Mouse (Mus musculus) mature B cell (primary cell): ENCODE results near the gene Extl1.
"Not testable (repeated sequence)": the region's sequence is repeated elsewhere in the genome, so short reads cannot be mapped to it uniquely, and the experiment has no call there.

Experiments used
- in situ Hi-C: fragments of 300-500 bp; cut with MboI; formaldehyde crosslinking; loops from 2 replicates; pipeline ENCODE4 v1.14.3; 2019

Extl1 gene

GRCm38 (mm10) chr4:134383750-134384149 lies at the start of gene Extl1:
Gene Extl1, minus strand, starts transcription at chr4:134383850.
- in situ Hi-C loops, result not testable (repeated sequence)

- in situ Hi-C loops, result no loop called here
These were observed 49.2 kb upstream of the Extl1 start for GRCm38 (mm10) chr4:134432686-134433360.

- in situ Hi-C loops, result no loop called here
These were observed 46.8 kb upstream of the Extl1 start for GRCm38 (mm10) chr4:134430381-134431004.

- in situ Hi-C loops, result no loop called here
These were observed 41.4 kb upstream of the Extl1 start for GRCm38 (mm10) chr4:134425088-134425487.

GRCm38 (mm10) chr4:134423949-134424348 lies 40.3 kb upstream of the Extl1 start:
- in situ Hi-C loops, result no loop called here

- in situ Hi-C loops, result no loop called here
These were observed 38.3 kb upstream of the Extl1 start for GRCm38 (mm10) chr4:134421971-134422370.

GRCm38 (mm10) chr4:134417111-134417510 lies 33.5 kb upstream of the Extl1 start:
- in situ Hi-C loops, result no loop called here

GRCm38 (mm10) chr4:134416602-134417001 lies 33.0 kb upstream of the Extl1 start:
- in situ Hi-C loops, result no loop called here

- in situ Hi-C loops, result no loop called here
These were observed 32.5 kb upstream of the Extl1 start for GRCm38 (mm10) chr4:134416177-134416576.

- in situ Hi-C loops, result no loop called here
These were observed 25.6 kb upstream of the Extl1 start for GRCm38 (mm10) chr4:134409286-134409685.

GRCm38 (mm10) chr4:134403721-134404120 lies 20.1 kb upstream of the Extl1 start:
- in situ Hi-C loops, result no loop called here

GRCm38 (mm10) chr4:134402571-134403262 lies 19.1 kb upstream of the Extl1 start:
- in situ Hi-C loops, result no loop called here

GRCm38 (mm10) chr4:134401856-134402570 lies 18.4 kb upstream of the Extl1 start:
- in situ Hi-C loops, result no loop called here

GRCm38 (mm10) chr4:134401181-134401661 lies 17.6 kb upstream of the Extl1 start:
- in situ Hi-C loops, result no loop called here

- in situ Hi-C loops, result no loop called here
These were observed 16.6 kb upstream of the Extl1 start for GRCm38 (mm10) chr4:134400206-134400605.

- in situ Hi-C loops, result loop anchor here (5.0 kb wide), 1 partner anchor 80 kb away; no protein-coding TSS in a partner anchor
These were observed 14.1 kb upstream of the Extl1 start for GRCm38 (mm10) chr4:134397732-134398131.

- in situ Hi-C loops, result loop anchor here (5.0 kb wide), 1 partner anchor 80 kb away; no protein-coding TSS in a partner anchor
These were observed 13.5 kb upstream of the Extl1 start for GRCm38 (mm10) chr4:134397121-134397520.

- in situ Hi-C loops, result loop anchor here (5.0 kb wide), 1 partner anchor 81 kb away; no protein-coding TSS in a partner anchor
These were observed 12.6 kb upstream of the Extl1 start, which contains the start of gene Pafah2 for GRCm38 (mm10) chr4:134395977-134396825. Gene Pafah2, plus strand, starts transcription at chr4:134396320.

GRCm38 (mm10) chr4:134395142-134395541 lies 11.5 kb upstream of the Extl1 start:
- in situ Hi-C loops, result loop anchor here (5.0 kb wide), 1 partner anchor 82 kb away; no protein-coding TSS in a partner anchor

- in situ Hi-C loops, result no loop called here
These were observed 9.4 kb upstream of the Extl1 start for GRCm38 (mm10) chr4:134393026-134393425.

- in situ Hi-C loops, result no loop called here
These were observed 8.9 kb upstream of the Extl1 start for GRCm38 (mm10) chr4:134392595-134392994.
